Mouse (Mus musculus): ENCODE measurements around the gene Olfr49.
"Not testable (repeated sequence)": the region's sequence is repeated elsewhere in the genome, so short reads cannot be mapped to it uniquely, and the experiment has no call there.

The Olfr49 gene

DNA sequence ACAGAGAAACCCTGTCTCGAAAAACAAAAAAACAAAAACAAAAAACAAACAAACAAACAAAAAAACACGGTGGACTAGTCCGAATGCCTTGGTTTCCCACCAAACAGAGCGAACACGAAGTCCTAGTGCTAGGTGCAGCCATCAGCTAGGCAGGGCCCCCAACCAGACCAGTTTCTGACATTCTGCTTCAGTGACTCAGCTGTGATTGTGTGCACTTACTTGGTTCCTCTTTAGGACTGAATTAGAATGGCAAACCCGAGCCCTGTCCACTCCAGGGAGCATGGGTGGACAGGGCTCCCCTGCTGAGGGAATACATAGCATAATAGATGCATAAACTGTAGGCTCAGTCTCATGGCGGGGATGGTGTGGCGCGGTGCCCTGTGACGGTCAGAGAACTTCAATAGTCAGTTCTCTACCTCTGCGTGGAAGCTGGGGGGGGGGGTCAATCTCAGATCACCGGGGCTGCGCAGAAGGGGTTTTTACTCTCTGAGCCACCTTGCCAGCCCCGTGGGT lies 54.0 kb downstream of the Olfr49 start:
- DNase-seq, result no peak

DNA sequence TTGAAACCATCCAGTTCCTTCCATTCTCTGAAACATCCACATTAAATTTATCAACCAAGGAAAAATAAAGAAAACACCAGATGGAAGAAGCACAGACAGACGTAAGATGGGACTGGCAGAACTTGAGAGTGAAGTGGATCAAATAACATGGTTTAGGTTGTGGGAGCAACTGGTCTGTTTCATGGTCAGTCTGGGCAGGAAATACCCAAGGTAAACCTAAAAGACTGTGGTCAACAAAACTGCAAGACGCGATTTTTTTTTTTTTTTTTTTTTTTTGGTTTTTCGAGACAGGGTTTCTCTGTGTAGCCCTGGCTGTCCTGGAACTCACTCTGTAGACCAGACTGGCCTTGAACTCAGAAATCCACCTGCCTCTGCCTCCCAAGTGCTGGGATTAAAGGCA lies 54.9 kb downstream of the Olfr49 start:
- DNase-seq, result not testable (repeated sequence)

DNA sequence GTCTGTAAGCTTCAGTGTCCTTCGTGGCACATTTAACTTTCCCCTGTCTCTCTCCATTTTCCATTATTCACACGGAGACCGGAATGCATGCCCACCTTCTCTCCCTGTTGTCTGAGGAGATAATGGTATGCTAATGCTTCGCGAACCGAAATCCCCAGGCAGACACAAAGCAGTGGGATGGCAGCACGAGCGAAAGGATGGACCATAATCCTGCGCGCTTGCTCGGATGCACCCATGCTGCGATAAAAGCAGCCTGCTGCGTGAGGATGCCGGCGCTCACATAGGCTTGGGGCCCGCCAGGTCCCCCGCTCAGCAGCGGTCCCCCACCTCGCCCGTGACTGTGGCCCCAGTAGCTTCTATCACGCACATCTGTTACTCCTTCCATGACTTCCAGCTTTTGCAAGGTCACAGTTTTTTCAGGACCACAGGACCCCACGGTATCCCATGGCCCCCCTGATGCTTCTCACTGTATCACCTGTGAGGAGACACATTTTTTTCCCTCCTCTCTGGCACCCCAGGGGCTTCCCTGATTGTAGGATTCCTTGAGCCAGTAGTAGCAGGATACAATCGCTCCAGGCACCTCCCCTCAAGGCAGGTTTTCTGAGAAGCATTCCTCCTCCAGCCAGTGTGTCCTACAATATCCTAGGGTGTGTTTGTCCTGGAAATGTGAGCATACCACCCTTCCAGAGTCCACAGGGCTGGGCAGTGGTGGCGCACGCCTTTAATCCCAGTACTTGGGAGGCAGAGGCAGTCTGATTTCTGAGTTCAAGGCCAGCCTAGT lies 55.6 kb downstream of the Olfr49 start:
- DNase-seq, result no peak

DNA sequence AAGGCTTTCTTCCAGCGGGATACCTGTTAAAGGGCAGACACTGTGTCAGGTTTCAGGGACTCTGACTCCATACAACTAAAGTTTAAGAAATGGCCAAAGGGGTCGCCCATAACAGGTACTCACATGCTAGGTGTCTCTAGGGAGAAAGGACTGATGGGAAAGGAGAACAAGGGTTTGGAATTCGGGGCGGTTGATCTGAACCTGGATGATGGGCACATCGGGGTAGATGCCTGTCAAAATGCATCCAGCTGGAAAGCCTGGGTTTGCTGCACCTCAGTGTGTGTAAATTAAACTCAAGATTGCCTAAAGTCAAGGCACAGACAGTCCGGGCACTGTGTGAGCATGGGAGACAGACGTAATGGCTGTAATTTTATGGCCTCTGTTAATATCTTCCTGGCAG lies 56.2 kb downstream of the Olfr49 start:
- no peak for DNase-seq

Data from kidney, postnatal 4 days (tissue).